Mouse (Mus musculus) regulatory T cell (primary cell): Measurements from ENCODE around the gene Lrrc58.

Source experiments
- in situ Hi-C: fragments of 300-600 bp; cut with MboI, MseI; formaldehyde crosslinking; loops from one replicate; pipeline ENCODE4 v1.15.1; 2025; ENCODE audit warnings: high pct_unique_total_duplicates

Gene Lrrc58

DNA sequence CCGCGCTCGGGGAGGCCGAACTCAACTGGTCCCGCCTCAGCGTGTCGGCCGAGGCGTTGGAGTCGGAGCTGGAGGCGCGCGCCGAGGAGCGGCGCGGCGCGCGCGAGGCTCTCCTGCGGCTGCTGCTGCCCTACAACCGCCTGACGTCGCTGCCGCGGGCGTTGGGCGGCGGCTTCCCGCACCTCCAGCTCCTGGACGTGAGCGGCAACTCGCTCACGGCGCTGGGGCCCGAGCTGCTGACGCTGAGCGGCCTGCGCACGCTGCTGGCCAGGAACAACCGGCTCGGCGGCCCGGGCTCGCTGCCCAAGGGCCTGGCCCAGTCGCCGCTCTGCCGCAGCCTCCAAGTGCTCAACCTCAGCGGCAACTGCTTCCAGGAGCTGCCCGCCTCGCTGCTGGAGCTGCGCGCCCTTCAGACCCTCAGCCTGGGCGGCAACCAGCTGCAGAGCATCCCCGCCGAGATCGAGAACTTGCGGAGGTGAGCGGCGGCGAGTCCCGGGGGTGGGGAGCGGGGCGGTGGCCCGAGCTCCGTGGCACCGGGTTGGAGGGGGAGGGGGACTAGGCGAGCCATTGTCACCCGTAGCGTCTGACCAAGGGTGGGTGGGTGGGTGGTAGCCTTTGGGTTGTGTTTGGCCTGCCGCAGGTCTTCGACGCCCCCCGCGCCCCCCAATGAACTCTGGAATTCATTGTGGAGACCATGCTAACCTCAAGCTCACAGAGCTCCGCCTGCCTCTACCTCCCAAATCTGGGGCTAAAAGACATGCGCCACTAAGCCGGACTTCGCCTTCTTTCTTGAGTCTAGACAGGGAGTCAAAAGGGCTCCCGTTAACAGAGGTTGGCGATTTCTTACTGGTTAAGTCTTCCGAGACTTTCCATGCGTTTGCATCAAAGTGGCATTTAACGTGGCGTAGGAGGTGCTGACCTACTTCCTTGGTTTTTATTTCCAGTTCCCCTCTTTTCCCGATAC is 599 bp downstream of the Lrrc58 start:
- in situ Hi-C loops, result no loop called here

DNA sequence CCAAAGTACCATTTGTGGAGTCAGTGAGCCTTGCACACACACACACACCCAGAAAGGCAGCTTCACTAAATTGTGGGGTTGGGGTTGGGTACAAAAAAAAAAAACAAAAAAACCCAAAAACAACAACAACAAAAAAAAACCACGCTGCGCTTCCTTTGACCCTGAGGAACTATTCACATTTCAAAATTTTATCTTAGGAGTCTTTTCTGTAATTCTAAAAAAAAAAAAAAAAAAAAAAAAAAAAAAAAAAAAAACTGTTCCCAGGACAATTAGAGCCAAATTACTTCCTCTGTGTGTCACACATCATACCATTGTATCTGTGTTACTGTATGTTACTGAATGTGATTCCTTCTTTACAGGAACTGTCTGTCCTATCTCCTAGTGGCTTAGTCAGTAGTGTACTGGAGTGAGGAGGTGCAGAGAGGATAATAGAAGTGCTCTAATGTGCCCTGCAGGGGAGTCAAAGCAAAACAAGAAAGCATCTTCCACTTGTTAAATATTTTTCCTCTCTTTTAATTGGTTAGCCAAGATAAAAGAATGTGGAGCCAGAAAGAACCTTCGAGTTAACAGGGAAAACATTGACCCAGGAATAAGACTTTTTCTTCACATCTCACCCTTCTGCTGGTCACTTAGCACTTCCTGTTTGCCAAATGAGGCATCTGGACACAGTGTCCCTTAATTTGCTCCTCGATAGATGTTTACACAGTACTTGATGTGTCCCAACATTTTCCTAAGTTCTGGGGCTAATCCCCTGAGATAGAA is 1.5 kb downstream of the Lrrc58 start:
- in situ Hi-C loops, result loop anchor here (10.0 kb wide), 1 partner anchor 855 kb away; the partner anchor contains the start of gene Polq

DNA sequence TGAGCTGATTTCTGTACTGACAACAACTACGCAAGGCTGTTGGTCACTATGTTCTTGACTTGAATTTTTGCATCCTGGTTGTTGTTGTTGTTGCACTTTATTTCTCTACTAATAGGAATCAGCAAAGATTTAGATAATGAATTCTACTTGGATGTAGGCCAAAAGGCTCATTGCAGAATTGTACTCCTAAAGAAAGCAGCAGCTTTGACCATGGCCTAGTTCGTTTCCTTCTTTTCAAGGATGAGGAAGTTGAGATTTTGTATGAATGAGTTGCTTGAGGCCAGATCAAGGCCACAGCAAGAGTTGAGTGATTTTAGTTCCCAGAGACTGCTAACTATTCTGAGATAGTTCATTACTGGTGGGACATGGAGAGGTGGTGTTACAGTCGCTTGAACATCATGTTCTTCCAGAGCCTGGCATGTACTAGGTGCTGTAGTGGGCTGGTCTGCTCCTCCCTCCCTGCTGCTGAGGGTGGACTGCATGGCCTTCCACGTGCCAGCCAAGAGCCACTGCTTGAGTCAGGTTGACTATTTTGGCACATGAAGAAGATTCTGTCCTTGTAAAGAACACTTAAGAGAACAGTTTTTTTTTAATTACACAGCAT is 3.0 kb downstream of the Lrrc58 start:
- in situ Hi-C loops, result loop anchor here (10.0 kb wide), 1 partner anchor 856 kb away; the partner anchor contains the start of gene Polq

DNA sequence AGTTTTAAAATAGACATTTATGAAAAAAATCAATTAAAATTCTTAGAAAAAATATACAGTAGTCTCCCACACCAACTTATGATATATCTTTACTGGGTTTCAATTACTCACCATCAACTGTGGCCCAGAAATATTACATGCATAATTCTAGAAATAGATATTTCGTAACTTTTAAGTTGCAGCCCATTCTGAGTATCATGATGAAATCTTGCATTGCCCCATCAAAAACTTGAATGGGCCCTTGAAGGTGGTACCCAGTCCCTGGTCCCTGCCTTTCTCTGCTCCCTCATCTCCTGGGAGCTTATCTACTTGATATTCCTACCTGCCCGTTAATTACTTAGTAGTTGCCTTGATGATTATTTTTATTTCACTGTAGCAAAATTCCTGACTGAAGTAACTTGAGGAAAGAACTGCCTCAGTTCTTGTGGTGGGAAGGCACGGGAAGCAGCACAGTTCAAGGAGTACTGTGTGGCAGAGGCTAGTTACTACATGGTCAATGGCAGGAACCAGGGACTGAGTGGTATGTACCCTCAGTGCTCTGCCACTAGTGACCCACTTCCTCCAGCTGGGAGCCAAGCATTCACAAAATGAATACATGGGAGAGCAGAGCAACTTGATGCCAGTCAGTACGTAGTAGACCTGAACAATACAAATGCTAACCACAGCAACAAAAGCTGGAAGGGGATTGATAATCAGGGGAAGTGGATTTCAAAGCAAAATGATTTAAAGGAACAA is 6.5 kb downstream of the Lrrc58 start:
- in situ Hi-C loops, result loop anchor here (10.0 kb wide), 1 partner anchor 860 kb away; the partner anchor contains the start of gene Polq

DNA sequence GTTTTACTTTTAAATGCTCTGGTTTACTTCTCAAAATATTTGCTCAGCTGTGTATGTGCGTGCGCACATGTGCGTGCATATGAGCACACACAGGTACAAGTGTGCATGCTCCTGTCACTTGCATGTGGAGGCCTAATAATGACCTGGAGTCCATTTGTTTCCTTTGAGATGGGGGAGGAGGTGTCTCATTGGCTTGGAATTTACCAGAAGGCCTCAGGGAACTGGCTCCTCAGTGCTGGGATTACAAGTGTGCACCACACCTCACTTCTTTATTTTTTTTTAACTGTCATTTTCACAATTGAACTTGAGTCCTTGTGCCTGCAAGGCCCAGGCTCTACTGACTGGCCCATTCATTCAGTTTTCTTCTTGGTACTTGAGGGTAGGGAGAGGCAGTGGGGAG is 9.2 kb downstream of the Lrrc58 start:
- in situ Hi-C loops, result loop anchor here (10.0 kb wide), 1 partner anchor 863 kb away; the partner anchor contains the start of gene Polq

DNA sequence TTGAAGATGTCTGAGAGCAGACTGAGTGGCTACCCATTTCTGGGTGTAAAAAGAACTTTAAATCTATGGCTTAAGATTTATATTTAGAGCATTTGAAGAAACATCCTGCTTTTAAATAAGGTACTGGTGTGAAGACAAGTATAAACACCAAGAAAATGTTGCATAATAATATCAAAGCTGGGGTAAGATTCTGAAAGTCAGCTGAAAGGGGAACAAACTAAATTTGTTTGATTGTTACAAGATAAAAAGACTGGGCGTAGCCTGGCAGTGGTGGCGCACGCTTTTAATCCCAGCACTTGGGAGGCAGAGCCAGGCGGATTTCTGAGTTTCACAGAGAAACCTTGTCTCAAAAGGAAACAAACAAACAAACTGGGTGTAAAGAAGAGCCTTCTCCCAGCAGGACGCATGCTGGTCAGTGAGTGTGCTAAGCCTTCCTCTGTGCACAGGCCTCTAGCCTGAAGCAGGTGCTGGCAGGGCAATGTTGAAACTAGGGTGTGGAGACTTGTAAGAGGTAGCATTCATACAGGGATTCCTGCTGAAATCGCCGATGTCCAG is 10.8 kb downstream of the Lrrc58 start:
- in situ Hi-C loops, result loop anchor here (10.0 kb wide), 1 partner anchor 864 kb away; the partner anchor contains the start of gene Polq

DNA sequence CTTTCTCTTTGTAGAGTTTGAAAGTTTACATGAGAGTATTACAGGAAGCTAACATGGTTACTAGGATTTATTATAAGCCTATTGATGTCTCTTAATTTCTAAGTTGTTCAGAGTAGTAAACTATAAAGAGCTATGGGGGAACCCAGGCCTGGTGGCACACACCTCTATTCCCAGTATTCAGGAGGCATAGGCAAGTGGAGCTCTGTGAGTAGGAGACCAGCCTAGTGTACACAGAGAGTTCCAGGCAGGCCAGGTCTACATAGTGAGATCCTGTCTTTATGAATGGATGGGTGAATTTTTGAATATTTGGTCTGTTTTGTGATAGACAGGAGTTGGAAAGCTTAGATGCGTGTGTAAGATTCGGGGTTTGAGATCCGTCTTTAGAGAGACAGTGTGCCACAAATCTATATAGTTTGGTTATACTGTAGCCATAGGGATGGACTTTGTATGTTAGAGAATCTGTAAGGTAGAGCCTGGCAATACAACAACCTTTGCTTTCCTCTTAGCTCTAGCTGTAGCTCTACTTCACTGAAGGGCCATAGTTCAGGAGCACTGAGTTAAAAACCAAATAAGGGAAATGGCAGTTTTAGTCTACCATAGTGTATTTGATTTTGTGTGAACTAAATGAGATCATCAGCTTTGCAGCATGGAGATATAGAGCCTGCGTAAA is 11.7 kb downstream of the Lrrc58 start:
- in situ Hi-C loops, result loop anchor here (10.0 kb wide), 2 partner anchors 775 to 865 kb away; partner anchors contain the start of gene Polq

DNA sequence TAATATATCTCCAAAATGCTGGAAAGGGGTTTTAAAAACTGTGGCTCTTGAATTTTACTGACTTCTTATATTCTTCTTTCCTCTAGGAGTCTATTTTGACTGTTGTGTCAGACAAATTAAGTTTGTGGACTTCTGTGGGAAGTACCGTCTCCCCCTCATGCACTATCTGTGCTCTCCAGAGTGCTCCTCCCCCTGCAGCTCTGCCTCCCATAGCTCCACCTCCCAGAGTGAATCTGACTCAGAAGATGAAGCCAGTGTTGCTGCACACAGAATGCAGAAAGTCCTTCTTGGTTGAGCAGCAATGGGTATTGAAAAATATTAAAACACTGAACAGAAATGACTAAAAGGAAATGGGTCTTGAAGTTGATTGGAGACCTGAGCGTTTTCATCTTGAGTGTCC is 13.0 kb downstream of the Lrrc58 start:
- in situ Hi-C loops, result loop anchor here (10.0 kb wide), 1 partner anchor 776 kb away; no protein-coding TSS in a partner anchor

DNA sequence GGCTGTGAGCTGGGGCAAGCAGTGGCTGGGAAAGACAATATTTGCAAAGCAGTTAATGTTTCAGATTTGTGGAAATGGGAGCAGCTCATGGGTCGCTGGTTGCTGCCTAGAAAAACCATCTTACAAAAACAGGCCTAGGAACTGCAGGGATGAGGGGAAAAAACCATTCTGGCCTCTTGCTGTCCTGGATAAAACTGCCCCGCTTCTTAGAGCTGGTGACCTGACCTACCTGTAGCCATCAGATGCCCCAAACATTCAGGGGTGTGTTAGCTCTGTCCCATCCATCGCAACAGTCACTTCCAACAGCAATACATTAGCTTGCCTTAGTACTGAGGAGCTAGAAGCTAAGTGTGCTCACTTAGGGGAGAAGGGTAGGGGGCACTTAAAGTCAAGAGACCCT is 20.8 kb downstream of the Lrrc58 start:
- in situ Hi-C loops, result loop anchor here (10.0 kb wide), 1 partner anchor 784 kb away; no protein-coding TSS in a partner anchor

DNA sequence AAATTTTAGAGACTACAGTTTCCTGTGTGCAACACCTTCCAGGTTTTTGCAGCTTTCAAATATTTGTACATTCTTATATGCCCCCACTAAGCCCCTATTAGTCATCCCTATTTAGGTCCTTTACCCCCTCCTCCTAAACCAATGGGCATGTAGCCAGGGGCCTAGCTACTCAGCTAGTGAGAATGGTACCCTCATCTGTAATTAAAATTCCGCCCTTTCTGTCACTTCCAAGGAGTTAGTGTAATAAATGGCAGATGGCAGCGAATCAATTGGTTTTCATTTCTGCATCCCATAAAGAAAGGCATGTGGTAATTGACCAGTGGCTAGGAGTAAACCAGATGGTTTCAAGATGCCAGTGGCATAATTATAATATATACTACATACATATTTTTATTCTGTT is 24.5 kb downstream of the Lrrc58 start:
- in situ Hi-C loops, result no loop called here

DNA sequence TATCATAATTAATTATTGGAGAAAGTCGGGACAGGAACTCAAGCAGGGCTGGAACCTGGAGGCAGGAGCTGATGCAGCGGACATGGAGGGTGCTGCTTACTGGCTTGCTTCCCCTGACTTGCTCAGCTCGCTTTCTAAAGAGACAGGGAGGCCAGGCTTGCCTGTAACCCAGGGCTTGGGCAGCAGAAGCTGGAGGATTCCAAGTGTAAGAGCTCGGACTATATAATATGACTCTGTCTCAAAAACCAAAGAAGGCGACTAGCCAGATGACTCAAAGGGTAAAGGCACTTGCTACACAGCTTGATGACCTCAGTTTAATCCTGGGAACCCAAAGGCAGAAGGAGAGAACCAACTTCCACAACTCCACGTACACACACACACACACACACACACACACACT is 25.2 kb downstream of the Lrrc58 start:
- in situ Hi-C loops, result no loop called here

DNA sequence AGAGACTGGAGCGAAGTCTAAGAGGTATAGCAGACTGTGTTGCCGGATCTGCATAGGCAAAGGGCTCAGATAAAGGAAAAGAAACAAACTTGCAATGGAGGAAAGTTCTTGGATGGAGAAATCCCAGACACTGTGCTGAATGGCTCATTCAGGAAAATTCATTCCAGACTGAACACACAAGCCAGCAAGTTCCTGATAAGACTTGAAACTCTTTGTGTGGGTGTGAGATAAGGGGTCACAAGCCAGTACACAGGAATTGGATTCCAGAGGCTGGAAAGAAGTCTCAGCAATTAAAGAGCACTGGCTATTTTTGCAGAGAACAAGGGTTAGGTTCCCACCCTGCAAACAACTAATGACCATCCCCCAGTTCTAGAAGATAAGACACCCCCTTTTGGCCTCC is 25.8 kb downstream of the Lrrc58 start:
- in situ Hi-C loops, result no loop called here

DNA sequence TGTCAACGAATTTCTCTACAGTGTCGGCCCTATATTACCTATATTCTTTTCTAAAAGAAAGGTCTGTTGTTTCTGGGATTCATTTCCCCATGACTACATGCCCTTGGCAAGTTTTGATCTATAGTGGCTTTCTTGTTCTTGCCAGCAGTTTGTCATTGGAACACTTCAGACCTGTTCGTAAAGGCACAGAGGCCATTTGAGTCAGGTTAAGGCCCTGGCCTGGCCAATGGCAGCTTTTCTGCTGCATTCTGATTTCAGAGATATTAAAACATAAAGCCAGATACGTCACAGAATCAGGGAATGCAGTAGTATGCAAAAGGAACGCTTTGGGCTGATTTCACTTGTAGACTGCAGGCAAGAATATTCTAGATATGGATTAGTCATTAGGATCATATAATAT is 30.6 kb downstream of the Lrrc58 start:
- in situ Hi-C loops, result no loop called here

DNA sequence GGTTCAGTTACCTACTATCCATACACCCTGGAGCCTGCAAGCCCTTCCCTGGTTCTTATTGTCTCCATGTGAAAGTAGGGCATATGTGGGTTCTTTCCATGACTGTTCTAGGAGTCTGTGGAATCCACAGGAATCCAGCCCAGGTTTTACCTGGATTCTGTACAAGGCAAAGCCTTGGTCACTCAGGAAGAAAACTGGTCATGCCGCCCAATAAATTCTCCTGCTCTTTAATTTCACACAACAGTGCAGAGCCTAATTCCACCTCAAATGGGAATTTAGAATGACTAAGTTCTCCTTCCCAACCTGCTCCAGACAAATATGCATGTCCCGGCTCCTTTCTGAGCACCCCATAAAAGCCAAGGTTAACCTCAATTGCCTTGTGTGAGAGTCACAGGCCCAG is 31.2 kb downstream of the Lrrc58 start:
- in situ Hi-C loops, result no loop called here

DNA sequence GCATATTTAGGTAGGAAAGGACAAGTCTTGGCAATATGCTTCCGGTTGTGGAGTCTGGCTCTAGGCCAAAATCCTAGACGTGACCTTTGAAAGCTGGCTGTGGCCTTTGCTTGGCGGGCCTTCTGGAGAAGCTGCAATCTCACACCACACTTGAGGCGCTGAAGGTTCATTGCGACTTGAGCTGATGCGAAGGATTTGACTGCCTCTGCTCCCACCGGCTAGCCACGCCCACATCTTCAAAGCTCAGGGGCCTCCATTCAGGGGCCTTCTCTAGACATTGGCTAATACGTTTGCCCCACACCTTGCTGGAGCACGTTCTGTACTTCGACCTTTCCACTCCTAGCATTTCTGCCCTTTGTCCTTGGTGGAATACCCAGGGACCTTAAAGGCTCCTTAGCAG is 33.1 kb downstream of the Lrrc58 start:
- in situ Hi-C loops, result no loop called here

DNA sequence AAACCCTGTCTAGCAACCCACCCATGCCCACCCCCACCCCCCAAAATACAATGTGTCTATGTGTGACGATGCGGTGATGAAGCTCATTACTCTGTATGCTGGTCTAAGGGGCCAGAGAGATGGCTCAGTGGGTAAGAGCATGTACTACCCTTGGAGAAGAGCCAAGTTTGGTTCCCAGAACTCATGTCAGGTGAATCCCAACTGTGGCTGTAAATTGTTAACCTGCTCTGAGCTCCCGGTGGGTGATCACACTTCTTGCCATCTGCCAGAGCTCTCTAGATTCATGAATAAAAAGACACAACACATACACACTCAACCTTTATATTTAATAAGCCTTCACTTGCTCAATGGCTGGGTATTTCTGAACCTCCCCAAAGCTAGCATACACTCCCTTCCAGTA is 38.3 kb downstream of the Lrrc58 start:
- in situ Hi-C loops, result no loop called here

DNA sequence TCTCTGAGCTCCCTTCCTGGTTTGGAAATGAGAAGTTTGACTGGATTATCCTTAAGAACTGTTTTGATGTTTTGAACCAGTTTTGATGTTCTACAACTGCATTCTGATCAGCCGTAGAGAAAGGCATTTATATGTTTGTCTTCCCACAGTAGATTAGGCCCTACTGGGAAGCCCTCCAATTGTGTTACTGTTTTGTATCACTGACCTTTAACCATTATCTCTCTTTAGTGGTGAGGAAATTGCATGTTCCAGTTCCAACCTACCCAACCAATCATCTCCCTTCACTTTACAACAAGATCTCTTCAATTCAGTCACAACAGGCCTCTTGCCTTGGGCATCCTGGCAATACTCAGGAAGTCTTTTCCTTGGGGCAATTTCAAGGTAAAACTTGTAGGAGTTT is 42.9 kb downstream of the Lrrc58 start:
- in situ Hi-C loops, result no loop called here

DNA sequence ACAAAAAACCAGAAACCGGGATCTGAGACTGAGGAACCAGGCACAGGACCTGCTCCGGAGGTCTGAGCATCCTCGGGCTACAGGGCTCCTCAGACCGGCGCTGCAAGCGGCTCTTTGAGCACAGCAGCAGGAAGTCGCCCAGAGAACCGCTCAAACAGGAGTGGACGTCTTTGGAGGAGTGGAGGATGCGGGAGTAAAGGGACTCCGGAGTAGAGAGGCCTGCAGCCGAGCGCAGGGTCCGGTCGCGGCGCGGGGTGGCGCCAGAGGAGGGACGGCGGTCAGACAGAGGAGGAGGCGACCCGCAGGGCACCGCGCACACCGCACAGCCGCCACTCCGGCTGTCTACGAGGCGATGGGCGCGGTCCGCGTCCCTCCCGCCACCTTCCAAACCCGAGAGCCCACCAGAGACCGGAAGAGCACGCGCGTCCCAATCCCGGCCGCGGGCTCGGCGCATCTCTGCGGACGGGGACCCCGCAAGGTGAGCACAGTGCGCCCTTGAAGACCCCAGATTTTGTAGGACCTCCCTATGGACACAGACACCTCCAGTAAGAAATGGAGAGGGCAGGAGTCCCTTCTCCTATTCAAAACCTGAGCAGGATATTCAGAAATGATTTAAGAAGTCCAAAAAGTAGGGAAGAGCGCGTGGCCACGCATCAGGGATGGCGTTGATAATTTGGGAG is 48.1 kb downstream of the Lrrc58 start, which contains the start of gene Gpr156:
TSS of gene Gpr156 (plus strand) at position 359 of the 680 bp plus-strand sequence.
- in situ Hi-C loops, result no loop called here

DNA sequence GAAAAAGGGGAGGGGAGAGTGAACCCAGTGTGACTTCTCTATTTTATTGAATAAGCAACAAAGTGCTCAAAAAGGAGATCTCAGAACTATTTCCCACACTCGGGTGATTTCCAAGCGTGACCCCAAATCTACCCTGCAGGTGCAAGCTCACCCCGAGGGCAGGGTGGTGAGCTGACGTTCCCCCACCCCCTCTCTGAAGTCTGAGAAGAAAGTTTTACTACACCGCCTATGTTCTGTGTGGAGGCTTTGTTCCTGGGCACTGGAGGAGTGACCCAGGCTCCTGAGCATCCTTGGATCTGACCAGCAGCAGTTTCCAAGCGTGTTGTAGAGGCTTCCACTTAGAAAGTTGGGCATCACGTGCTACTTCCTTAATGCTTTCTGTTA is 48.6 kb downstream of the Lrrc58 start:
- in situ Hi-C loops, result no loop called here

DNA sequence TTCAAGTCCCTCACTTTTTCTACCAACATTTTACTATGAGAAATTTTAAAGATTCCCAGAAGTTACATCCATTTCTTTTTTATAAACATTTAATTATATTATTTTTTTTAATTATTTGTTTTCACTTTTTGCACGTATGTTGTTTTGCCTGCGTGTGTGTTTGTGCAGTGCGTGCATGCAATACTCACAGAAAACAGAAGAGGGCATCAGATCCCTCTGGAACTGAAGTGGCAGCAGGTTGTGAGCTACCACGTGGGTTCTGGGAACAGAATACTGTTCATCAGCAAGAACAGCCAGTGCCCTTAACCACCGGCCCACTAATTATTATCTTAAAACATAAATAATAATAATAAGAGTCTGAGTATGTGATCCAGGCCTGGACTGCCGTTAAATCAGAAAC is 50.8 kb downstream of the Lrrc58 start:
- in situ Hi-C loops, result no loop called here
